Mouse (Mus musculus): ENCODE measurements around the gene Mtap. TPM values are rescaled to one million over a fixed set of nuclear protein-coding genes. Genes with fewer than 3 reads are reported as not detected.

Mtap gene
- polyA plus RNA-seq, 1 experiment: 13.9 TPM

DNA sequence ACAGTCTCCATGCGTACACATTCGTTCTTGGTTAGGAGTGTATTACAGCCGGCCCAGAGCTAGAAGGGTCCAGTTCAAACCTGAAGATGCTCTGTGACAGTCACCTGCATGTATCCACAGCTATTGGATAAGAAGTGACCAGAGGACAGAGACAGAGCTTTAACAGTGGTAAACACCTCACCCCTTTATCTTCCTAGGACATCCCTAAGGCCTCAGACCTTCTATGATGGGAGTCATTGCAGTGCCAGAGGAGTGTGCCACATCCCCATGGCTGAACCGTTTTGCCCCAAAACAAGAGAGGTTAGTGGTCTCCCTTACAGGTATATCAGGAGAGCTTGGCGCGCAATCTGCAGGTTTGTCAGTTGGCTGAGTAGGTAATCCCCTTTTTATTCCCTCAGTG lies 34.0 kb downstream of the Mtap start:
- TF ChIP-seq POLR2A (IDR thresholded peaks at IDR 0.05; ENCODE audit: borderline replicate concordance, extremely low read depth, insufficient read depth, insufficient read length, poor library complexity, severe bottlenecking): no peak
- TF ChIP-seq CTCF (IDR thresholded peaks at IDR 0.05; ENCODE audit: borderline replicate concordance, extremely low read depth, insufficient read depth, insufficient read length): no peak
- DNase-seq (ENCODE audit: low read depth): no peak

GRCm38 (mm10) chr4:89172873-89173605 lies 36.1 kb downstream of the Mtap start:
- TF ChIP-seq POLR2A (IDR thresholded peaks at IDR 0.05; ENCODE audit: borderline replicate concordance, extremely low read depth, insufficient read depth, insufficient read length, poor library complexity, severe bottlenecking) (no peak), CTCF (IDR thresholded peaks at IDR 0.05; ENCODE audit: borderline replicate concordance, extremely low read depth, insufficient read depth, insufficient read length) (no peak)
- DNase-seq (ENCODE audit: low read depth): peak; percentile 57

DNA sequence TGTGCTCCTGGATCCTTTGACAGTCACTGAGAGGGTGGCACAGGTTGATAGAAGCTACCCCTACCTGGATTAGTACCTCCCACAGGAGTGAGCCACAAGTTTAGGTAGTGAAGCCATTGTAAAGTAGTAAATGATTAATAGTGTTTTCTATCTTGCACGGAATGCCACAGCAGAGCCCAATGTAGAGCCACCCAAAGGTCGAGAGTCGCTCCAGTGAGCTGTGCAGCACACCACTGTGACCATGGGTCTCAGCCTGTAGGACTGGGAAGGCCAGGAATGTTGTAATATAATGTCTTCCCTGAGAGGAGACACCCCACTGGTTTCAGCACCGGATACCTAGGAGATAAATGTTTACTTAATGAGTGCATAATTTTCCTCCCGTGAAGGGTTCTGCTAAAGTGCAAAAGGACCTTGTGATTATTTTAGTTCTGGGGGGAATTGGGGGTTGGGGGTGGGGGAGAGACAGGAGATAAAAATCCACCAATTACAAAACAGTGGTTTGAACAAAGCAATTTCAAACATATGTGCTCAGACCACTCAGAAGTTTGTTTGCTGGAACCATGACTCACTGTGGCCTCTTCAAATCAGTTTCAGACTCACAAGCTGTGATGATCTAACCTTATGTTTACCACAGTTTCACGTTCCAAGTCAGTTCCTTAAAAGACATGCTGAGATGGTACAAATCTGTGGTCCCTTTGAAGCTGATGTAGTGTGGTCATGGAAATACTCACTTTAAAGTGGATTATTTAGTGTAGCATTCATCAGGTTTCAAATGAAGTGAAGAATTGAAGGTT lies 40.8 kb downstream of the Mtap start:
- TF ChIP-seq POLR2A (IDR thresholded peaks at IDR 0.05; ENCODE audit: borderline replicate concordance, extremely low read depth, insufficient read depth, insufficient read length, poor library complexity, severe bottlenecking) (no peak), CTCF (IDR thresholded peaks at IDR 0.05; ENCODE audit: borderline replicate concordance, extremely low read depth, insufficient read depth, insufficient read length) (no peak)

GRCm38 (mm10) chr4:89180121-89180520 lies 43.2 kb downstream of the Mtap start:
- no peak for DNase-seq (ENCODE audit: low read depth)
- no peak for TF ChIP-seq POLR2A (IDR thresholded peaks at IDR 0.05; ENCODE audit: borderline replicate concordance, extremely low read depth, insufficient read depth, insufficient read length, poor library complexity, severe bottlenecking)
- no peak for TF ChIP-seq CTCF (IDR thresholded peaks at IDR 0.05; ENCODE audit: borderline replicate concordance, extremely low read depth, insufficient read depth, insufficient read length)

More for the DNA sequence above, 40.8 kb downstream of the Mtap start:
- no peak for DNase-seq (ENCODE audit: low read depth)

DNA sequence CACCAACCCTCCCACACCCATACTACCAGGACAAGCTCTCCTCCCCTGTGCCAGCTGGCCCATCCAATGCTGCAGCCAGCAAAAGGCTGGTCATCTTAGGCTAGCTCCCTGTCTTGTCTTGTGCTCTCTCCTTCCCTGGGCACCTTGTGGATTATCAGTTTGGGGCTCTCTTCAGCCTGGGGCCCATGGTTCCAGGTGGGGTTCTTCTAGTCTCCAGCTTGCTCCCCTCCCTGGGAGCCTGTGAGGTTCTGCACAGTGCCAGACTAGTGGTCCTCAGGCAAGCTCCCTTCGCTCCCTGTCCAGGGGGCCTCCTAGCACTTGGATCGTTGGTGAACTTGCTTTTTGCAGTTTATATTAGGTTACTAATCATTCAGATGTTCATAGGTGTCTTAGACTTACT lies 44.7 kb downstream of the Mtap start:
- DNase-seq (ENCODE audit: low read depth): no peak
- TF ChIP-seq POLR2A (IDR thresholded peaks at IDR 0.05; ENCODE audit: borderline replicate concordance, extremely low read depth, insufficient read depth, insufficient read length, poor library complexity, severe bottlenecking) (no peak), CTCF (IDR thresholded peaks at IDR 0.05; ENCODE audit: borderline replicate concordance, extremely low read depth, insufficient read depth, insufficient read length) (no peak)

DNA sequence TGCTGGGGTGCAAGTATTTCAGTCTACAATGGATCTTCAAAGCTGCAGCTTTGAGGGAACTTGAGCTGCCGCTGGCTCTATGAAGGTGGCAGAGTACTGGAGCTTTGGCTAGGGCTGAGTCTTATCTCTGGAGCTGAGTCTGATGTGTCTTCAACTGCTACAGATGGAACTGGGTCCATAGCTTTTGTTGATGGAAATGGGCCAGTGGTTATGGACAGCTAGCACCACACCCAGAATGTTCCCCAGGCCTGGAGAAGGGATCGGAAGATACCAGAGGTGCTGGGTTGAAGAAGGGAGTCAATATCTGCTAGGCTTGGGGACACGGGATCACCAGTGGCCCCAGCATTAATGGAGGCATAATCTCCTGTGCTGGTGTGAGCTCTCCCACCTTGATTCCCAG lies 45.6 kb downstream of the Mtap start:
- DNase-seq (ENCODE audit: low read depth): no peak
- TF ChIP-seq POLR2A (IDR thresholded peaks at IDR 0.05; ENCODE audit: borderline replicate concordance, extremely low read depth, insufficient read depth, insufficient read length, poor library complexity, severe bottlenecking) (no peak), CTCF (IDR thresholded peaks at IDR 0.05; ENCODE audit: borderline replicate concordance, extremely low read depth, insufficient read depth, insufficient read length) (no peak)

- TF ChIP-seq POLR2A (IDR thresholded peaks at IDR 0.05; ENCODE audit: borderline replicate concordance, extremely low read depth, insufficient read depth, insufficient read length, poor library complexity, severe bottlenecking) (no peak), CTCF (IDR thresholded peaks at IDR 0.05; ENCODE audit: borderline replicate concordance, extremely low read depth, insufficient read depth, insufficient read length) (no peak)
- no peak for DNase-seq (ENCODE audit: low read depth)
Measured at GRCm38 (mm10) chr4:89195481-89195880, 58.6 kb downstream of the Mtap start.

- no peak for DNase-seq (ENCODE audit: low read depth)
- TF ChIP-seq POLR2A (IDR thresholded peaks at IDR 0.05; ENCODE audit: borderline replicate concordance, extremely low read depth, insufficient read depth, insufficient read length, poor library complexity, severe bottlenecking) (no peak), CTCF (IDR thresholded peaks at IDR 0.05; ENCODE audit: borderline replicate concordance, extremely low read depth, insufficient read depth, insufficient read length) (no peak)
Measured at GRCm38 (mm10) chr4:89197128-89197527, 60.2 kb downstream of the Mtap start.

- TF ChIP-seq CTCF (IDR thresholded peaks at IDR 0.05; ENCODE audit: borderline replicate concordance, extremely low read depth, insufficient read depth, insufficient read length): no peak
- no peak for DNase-seq (ENCODE audit: low read depth)
Measured at GRCm38 (mm10) chr4:89200806-89201205, 63.9 kb downstream of the Mtap start.

GRCm38 (mm10) chr4:89209310-89209709 lies 72.4 kb downstream of the Mtap start:
- DNase-seq (ENCODE audit: low read depth): no peak
- no peak for TF ChIP-seq POLR2A (IDR thresholded peaks at IDR 0.05; ENCODE audit: borderline replicate concordance, extremely low read depth, insufficient read depth, insufficient read length, poor library complexity, severe bottlenecking)
- no peak for TF ChIP-seq CTCF (IDR thresholded peaks at IDR 0.05; ENCODE audit: borderline replicate concordance, extremely low read depth, insufficient read depth, insufficient read length)

DNA sequence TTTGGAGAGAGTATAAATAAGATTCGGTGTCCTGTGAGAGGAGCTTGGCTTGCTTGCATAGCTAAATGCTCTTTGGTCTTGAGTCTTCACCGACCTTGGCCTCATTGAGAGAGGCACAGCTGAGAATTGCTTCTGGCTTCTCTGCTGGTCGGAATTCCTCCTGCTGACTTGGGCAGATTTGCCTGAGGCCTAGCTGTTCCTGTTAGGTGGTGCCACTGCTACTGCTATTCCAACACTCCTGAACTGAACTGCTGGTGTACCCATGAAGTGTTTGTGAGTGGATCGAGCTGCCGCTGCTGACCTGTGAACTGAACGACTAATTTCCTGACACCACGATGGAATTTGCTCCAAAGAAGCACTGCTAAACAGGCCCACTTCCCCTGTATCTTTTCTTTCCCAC lies 73.4 kb downstream of the Mtap start:
- no peak for DNase-seq (ENCODE audit: low read depth)
- TF ChIP-seq CTCF (IDR thresholded peaks at IDR 0.05; ENCODE audit: borderline replicate concordance, extremely low read depth, insufficient read depth, insufficient read length): no peak
- TF ChIP-seq POLR2A (IDR thresholded peaks at IDR 0.05; ENCODE audit: borderline replicate concordance, extremely low read depth, insufficient read depth, insufficient read length, poor library complexity, severe bottlenecking): no peak

GRCm38 (mm10) chr4:89212178-89212577 lies 75.3 kb downstream of the Mtap start:
- no peak for DNase-seq (ENCODE audit: low read depth)
- TF ChIP-seq POLR2A (IDR thresholded peaks at IDR 0.05; ENCODE audit: borderline replicate concordance, extremely low read depth, insufficient read depth, insufficient read length, poor library complexity, severe bottlenecking): no peak
- TF ChIP-seq CTCF (IDR thresholded peaks at IDR 0.05; ENCODE audit: borderline replicate concordance, extremely low read depth, insufficient read depth, insufficient read length): no peak

Other genes starting within 250 kb of the Mtap start
- 0.12 and 0.18 TPM in 2 replicates for gene Cdkn2a, start 157.5 kb downstream of the Mtap start, polyA plus RNA-seq (2012; rRNA removed)
- gene Cdkn2b, start 173.9 kb downstream of the Mtap start, polyA plus RNA-seq (2012; rRNA removed): 0.45 and 0.64 TPM in 2 replicates

All from brain, embryonic 14.5 days (tissue).